Mouse (Mus musculus) brown adipose tissue, adult 24 weeks (tissue): ENCODE measurements around the gene Nnat. TPM values are rescaled to one million over a fixed set of nuclear protein-coding genes. Genes with fewer than 3 reads are reported as not detected.

Experiments
- H3K27ac ChIP-seq: fragments of 200-500 bp; replicated peaks from 2 replicates; pipeline ENCODE4 v1.5.1; 2012; ENCODE audit warnings: low read depth, mild to moderate bottlenecking, low read length
- H3K4me1 ChIP-seq: fragments of 200-500 bp; 2 replicates; pipeline ENCODE4 v1.6.1; 2012; ENCODE audit warnings: low read length, mixed read lengths; ENCODE audit not compliant: control insufficient read depth, insufficient read depth, insufficient read length
- H3K4me3 ChIP-seq: fragments of 200-500 bp; 2 replicates; pipeline ENCODE4 v1.5.1; 2012; ENCODE audit warnings: low read depth, mild to moderate bottlenecking, low read length, moderate library complexity; ENCODE audit not compliant: insufficient read depth
- polyA plus RNA-seq: library from polyadenylated mRNA; stranded (reverse); fragments of >200 nt; gene quantifications from 2 replicates; pipeline ENCODE4 v1.2.4, GENCODE M21; 2012; ENCODE audit not compliant: missing spikeins, insufficient read depth, insufficient read length

Gene Nnat
- polyA plus RNA-seq, 1 experiment, result 188 TPM

- H3K4me3 ChIP-seq, result no peak overlapping the region
- no peaks in the 10 kb centered on the region for H3K4me1 ChIP-seq
- H3K27ac ChIP-seq, result no peak overlapping the region
Observed at GRCm38 (mm10) chr2:157607542-157608236, 47.8 kb downstream of the Nnat start.

GRCm38 (mm10) chr2:157611735-157612134 is 51.9 kb downstream of the Nnat start:
- H3K4me1 ChIP-seq, result no peaks in the 10 kb centered on the region
- H3K4me3 ChIP-seq, result no peak overlapping the region
- H3K27ac ChIP-seq, result no peak overlapping the region

Other genes starting within 250 kb of the Nnat start
- not detected in 2 replicates for gene Ghrh, start 212.6 kb upstream of the Nnat start, polyA plus RNA-seq
- gene Manbal, start 192.5 kb upstream of the Nnat start, polyA plus RNA-seq, result 26.0 and 26.5 TPM in 2 replicates
- 1.4 and 1.6 TPM in 2 replicates for gene Src, start 141.6 kb upstream of the Nnat start, polyA plus RNA-seq
- gene Blcap, start 11.2 kb downstream of the Nnat start, polyA plus RNA-seq, result 71.0 and 74.7 TPM in 2 replicates
- 13.4 and 14.8 TPM in 2 replicates for gene Ctnnbl1, start 177.3 kb downstream of the Nnat start, polyA plus RNA-seq